Mouse (Mus musculus) gastrocnemius, adult 2 months (tissue): ENCODE measurements at regions not wholly inside any gene's neighbourhood (a gene's known extent, or its start where the extent isn't known, plus 50 kb on each side); places are given as distances from the start of the nearest gene placed in this dataset.
"Not testable (repeated sequence)": the region's sequence is repeated elsewhere in the genome, so short reads cannot be mapped to it uniquely, and the experiment has no call there.

Experiments used
- DNase-seq: peaks from one replicate; pipeline ENCODE4 v3.0.0; 2022
- H3K27ac ChIP-seq: fragments of 200-600 bp; 2 replicates; pipeline ENCODE4 v1.8.1; 2022; ENCODE audit warnings: mild to moderate bottlenecking
- H3K4me3 ChIP-seq: fragments of 200-600 bp; 2 replicates; pipeline ENCODE4 v1.8.1; 2022; ENCODE audit warnings: mild to moderate bottlenecking, moderate library complexity
- CTCF ChIP-seq: fragments of 200-600 bp; IDR thresholded peaks from 2 replicates; pipeline ENCODE4 v1.8.1; 2022; ENCODE audit warnings: antibody characterized with exemption, mild to moderate bottlenecking, moderate library complexity
- intact Hi-C: fragments of 180-260 bp; cut with DNase I; formaldehyde crosslinking; loops from one replicate; pipeline ENCODE4 v1.15.1; 2025

DNA sequence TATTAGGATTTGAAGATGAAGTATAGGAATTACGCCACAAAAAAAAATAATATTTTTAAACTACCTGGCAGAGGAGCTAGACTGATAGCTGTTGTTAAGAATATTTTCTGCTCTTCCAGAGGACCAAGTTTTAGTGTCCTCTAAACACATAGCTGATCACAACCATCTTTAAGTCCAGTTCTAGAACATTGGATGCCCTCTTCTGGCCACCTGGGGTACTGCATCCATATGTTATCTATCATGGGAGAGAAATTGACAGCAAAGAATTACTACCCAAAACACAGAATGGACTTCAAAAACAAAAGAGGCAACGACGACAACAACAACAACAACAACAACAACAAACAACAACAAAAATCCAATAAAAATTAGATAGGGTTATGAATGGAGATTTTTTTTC, 71.0 kb upstream of the Prl4a1 start:
- DNase-seq = peak; percentile 21
- intact Hi-C loops = no loop called here

DNA sequence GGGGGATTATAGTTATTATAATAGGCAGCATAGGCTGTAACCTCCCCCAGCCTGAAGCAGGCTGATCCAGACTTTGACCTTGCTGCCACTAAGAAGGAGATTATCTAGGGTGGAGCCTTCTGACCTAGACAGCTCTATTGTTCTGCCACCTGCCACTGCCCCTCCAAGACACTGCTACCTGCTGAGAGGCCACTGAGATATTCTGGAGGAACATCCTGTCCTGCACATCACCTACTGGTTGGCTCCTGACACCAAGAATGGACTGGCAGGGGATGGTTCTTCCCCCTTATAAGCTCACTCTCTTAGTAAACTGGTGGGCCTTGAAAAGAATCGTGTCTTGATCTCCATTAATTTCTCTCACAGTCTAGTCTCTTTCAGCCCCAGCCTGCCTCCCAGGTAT, 55.6 kb upstream of the Prl4a1 start:
- intact Hi-C loops, DNase-seq, H3K4me3 ChIP-seq, H3K27ac ChIP-seq: not testable (repeated sequence)

More for the DNA sequence above, 71.0 kb upstream of the Prl4a1 start:
- no peak overlapping the region for H3K27ac ChIP-seq
- H3K4me3 ChIP-seq = no peak overlapping the region
- TF ChIP-seq CTCF = peak; percentile 64

DNA sequence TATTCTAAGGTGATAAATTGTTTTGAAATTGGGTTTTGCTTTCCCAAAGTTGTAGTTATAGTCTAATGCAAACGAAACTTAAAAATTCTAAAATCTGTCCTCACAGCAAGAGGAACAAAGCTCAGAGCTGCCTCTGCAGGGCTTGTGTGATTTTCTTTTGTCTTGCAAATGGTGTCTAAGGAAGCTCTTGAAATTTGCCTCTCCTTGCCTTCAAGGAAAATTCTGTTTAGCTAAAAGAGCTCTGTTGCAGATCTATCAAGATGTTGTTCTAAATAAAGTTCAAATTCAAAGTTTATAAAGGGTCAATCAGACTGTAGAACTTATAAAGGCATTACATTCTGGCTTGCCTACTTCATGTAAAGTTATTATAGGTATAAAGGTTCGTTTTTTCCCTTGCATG, 53.6 kb upstream of the Prl4a1 start:
- H3K4me3 ChIP-seq, DNase-seq, intact Hi-C loops, H3K27ac ChIP-seq: not testable (repeated sequence)

DNA sequence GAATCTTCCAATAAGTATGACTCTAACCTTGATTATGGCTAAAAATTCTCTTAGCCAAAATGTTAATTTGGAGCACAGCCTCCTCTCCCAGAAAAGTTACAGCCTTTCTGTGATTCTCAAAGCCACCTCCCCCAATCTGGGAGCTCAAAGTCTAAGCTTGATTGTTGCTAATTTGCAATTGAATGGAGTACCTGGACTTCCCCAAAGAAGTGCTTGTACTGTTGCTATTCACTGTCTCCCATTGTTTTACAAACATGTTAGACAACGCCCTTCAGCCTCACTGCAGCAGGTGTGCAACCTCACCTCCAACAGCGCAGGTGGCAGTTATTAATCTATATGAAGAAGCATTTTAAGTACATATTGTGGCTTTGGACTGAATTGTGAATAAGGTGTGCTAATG, 50.0 kb upstream of the Prl4a1 start:
- intact Hi-C loops, H3K4me3 ChIP-seq, DNase-seq, H3K27ac ChIP-seq: not testable (repeated sequence)
